Mouse (Mus musculus) c-Kit-positive CD71-positive TER-119-negative erythroid progenitor cells, embryonic 14.5 days (primary cell): ENCODE measurements around the gene Mmaa.

ENCODE experiments used
- DNase-seq: peaks from one replicate; pipeline ENCODE4 v3.0.0-alpha.2; 2013; ENCODE audit warnings: low read depth

The Mmaa gene

DNA sequence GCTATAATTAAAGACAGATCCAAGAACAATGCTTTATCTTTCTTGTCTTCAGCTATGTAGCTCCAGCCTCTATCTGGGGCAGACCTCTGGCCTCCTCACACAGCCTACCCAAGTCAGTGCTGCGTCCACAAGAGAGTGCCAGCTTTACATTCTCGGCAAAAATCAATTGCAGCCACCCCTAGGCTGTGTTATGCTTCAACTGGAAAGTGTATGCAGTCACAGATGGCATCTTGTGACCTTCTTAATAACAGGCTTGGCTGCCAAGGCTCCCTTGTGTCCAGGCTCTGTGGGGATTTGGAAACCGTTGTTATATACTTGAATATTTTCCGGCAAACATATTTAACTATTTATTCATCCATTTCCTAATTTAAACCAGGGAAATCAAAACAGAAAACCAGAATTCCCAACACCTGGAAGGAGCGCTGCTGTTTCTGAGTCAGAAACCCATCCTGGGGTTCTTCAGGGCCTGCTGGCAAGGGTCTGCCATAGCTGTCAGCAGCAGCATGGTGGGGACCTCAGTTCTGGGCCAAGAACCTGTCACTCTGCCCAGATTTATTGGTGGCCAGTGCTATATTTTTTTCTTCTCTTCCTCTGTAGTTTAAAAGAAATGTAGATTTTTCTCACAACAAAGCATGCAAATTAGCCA, 72.5 kb downstream of the Mmaa start:
- no peak for DNase-seq
